Mouse (Mus musculus): Measurements from ENCODE around the gene C2cd5.

C2cd5 gene

GRCm38 (mm10) chr6:142977221-142977620, 122.7 kb downstream of the C2cd5 start:
- no peak for DNase-seq (ENCODE audit: low spot score)

GRCm38 (mm10) chr6:142973289-142973688, 126.7 kb downstream of the C2cd5 start:
- no peak for DNase-seq (ENCODE audit: low spot score)

- DNase-seq (ENCODE audit: low spot score): no peak
Observed at GRCm38 (mm10) chr6:142972205-142972604, 127.7 kb downstream of the C2cd5 start.

- DNase-seq (ENCODE audit: low spot score): no peak
Observed at GRCm38 (mm10) chr6:142967407-142967806, 132.5 kb downstream of the C2cd5 start.

GRCm38 (mm10) chr6:142964531-142965385, 135.2 kb downstream of the C2cd5 start:
- peak; percentile 90 for DNase-seq (ENCODE audit: low spot score)

GRCm38 (mm10) chr6:142964076-142964530, 135.8 kb downstream of the C2cd5 start, which contains the start of gene St8sia1:
St8sia1 (minus strand) TSS chr6:142964452.
- DNase-seq (ENCODE audit: low spot score): peak; percentile 68

- DNase-seq (ENCODE audit: low spot score): no peak
Observed at GRCm38 (mm10) chr6:142963480-142964075, 136.4 kb downstream of the C2cd5 start.

GRCm38 (mm10) chr6:142962881-142963280, 137.1 kb downstream of the C2cd5 start:
- DNase-seq (ENCODE audit: low spot score): no peak

GRCm38 (mm10) chr6:142962476-142962875, 137.5 kb downstream of the C2cd5 start:
- DNase-seq (ENCODE audit: low spot score): no peak

- DNase-seq (ENCODE audit: low spot score): no peak
Observed at GRCm38 (mm10) chr6:142961721-142962455, 138.1 kb downstream of the C2cd5 start.

Measured in embryo, embryonic 10 days (tissue).